Mouse (Mus musculus): ENCODE measurements around the gene Naa11. TPM values are rescaled to one million over a fixed set of nuclear protein-coding genes. Genes with fewer than 3 reads are reported as not detected.

Gene Naa11
- total RNA-seq, 2 experiments from 2014 or later, result not detected

DNA sequence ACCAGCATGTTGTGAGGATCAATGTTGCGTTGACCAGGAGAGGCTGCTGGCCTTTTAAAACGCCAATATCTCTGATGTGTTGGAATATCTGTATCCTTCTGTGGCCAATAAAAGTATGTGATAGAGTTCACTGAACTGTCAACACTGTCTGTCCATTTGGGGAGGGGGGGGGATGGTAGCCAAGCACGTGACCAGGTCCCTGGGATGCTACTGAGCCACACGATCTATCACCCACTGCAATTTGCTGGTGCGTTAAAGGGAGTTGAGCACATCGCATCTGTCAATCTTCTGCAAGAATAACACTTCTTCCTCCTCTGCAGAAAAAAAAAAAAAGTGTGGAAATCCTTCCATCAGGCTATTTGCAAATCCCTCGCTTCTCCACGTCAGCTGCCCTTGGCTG lies 43.9 kb downstream of the Naa11 start:
- no peak for ATAC-seq (replicated peaks; ENCODE audit: low FRiP score, poor library complexity, severe bottlenecking)

DNA sequence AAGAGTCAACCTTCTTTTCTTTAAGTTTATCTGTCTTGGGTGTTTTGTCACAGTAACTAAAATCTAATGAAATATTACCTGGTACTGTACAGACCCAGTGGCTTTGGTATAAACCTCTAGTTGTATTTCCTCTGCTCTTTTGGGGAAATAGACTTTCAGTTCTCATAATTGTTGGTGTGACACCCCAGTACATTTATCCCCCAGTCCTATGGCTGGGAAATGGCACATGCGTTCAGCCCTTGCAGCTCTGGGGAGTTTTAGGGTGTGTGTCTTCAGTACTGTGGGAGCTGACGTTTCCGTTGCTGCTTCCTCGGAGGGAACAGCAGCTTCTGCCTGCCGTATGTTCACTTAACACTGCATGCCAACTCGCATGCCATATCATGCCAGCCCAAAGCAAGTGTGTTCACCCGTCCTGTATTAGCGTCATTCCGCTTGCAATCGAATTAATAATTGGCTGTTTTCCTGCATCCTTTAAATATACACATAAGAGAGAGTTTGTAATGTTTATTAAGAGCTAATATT lies 46.4 kb downstream of the Naa11 start:
- no peak for ATAC-seq (replicated peaks; ENCODE audit: low FRiP score, poor library complexity, severe bottlenecking)

DNA sequence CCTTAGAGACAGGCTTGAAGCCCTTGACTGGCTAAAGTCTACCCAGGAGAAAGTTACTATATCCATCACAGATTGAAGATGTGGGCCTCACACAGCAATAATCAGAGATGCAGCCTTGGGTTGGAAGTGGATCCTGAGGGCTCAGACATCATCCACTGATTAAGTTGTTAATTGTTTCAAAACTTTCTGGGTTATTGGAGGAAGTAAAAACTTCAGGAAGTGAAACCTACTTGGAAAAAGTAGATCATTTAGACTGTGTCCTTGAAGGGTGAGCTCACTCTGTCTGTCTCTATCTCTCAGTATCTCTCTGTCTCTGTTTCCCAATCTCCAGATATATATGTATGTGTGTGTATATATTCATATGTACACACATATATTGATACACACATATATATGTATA lies 47.0 kb downstream of the Naa11 start:
- no peak for ATAC-seq (replicated peaks; ENCODE audit: low FRiP score, poor library complexity, severe bottlenecking)

DNA sequence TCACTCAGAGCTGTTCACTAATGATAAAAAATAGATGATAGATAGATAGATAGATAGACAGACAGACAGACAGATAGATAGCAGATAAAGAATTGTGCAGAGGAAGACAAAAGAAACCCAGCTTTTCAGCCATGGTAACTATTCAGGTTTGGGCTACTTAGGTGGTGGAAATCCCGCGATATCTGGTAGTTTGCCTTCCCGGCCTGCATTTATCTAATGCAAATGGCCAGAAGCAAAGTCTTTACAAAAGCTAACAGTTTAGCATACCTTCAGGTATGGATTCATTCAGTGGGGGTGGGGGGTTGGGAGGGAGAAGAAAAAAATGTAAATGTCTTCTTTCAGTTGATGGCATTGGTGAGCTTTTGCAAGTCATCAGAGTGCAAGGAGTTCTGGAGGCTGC lies 48.0 kb downstream of the Naa11 start:
- ATAC-seq (replicated peaks; ENCODE audit: low FRiP score, poor library complexity, severe bottlenecking), result no peak

DNA sequence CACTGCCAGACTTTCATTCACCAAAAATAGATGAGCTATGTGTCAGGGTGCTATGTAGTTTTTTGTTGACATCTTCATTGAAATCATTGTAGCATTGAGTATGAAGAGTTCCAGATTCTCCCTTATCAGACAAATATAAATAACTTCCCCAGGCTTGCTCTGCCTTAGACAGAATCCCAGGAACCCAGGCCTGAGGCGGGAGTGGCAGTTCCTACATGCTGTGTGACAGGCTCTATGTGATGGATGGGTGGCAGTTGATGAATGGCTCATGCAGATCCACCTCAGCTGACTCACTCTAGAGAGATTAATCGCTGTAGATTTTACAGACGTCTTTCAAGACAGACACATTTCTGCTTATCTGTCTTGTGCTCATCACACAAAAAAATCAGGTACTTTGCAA lies 57.4 kb downstream of the Naa11 start:
- ATAC-seq (replicated peaks; ENCODE audit: low FRiP score, poor library complexity, severe bottlenecking), result no peak

Other genes starting within 250 kb of the Naa11 start
- not detected in 2 replicates for gene Gk2, start 64.6 kb upstream of the Naa11 start, total RNA-seq (2015; ENCODE audit: low replicate concordance)
- not detected in 2 replicates for gene Gk2, start 64.6 kb upstream of the Naa11 start, total RNA-seq (2017; ENCODE audit: low replicate concordance)